Mouse (Mus musculus) forebrain, postnatal 0 days (tissue): ENCODE results near the gene Csrp1. TPM values are rescaled to one million over a fixed set of nuclear protein-coding genes. Genes with fewer than 3 reads are reported as not detected.

Source experiments
- ATAC-seq: fragments of 200-750 bp; cut with Nextera tagmentation; 2 replicates; pipeline ENCODE4 v1.8.0; 2017; ENCODE audit warnings: mild to moderate bottlenecking, moderate library complexity
- DNase-seq: peaks from one replicate; pipeline ENCODE4 v3.0.0-alpha.2; 2015
- H3K27ac ChIP-seq: fragments of 300-500 bp; sonication (generic); 2 replicates; pipeline ENCODE4 v1.5.1; 2014; ENCODE audit warnings: low read depth, mild to moderate bottlenecking, antibody characterized with exemption, low read length, moderate library complexity, mixed read lengths
- H3K27me3 ChIP-seq: fragments of 300-500 bp; sonication (generic); 2 replicates; pipeline ENCODE4 v1.6.1; 2014; ENCODE audit warnings: mild to moderate bottlenecking, low read length, mixed read lengths; ENCODE audit not compliant: insufficient read depth
- H3K36me3 ChIP-seq: fragments of 300-500 bp; sonication (generic); 2 replicates; pipeline ENCODE4 v1.6.1; 2014; ENCODE audit warnings: mild to moderate bottlenecking, moderate library complexity; ENCODE audit not compliant: insufficient read depth
- H3K4me1 ChIP-seq: fragments of 300-500 bp; sonication (generic); 2 replicates; pipeline ENCODE4 v1.6.1; 2014; ENCODE audit warnings: antibody characterized with exemption; ENCODE audit not compliant: insufficient read depth
- H3K4me2 ChIP-seq: fragments of 300-500 bp; sonication (generic); 2 replicates; pipeline ENCODE4 v1.6.1; 2014; ENCODE audit warnings: low read depth, mild to moderate bottlenecking, moderate library complexity
- H3K4me3 ChIP-seq: fragments of 300-500 bp; sonication (generic); 2 replicates; pipeline ENCODE4 v1.5.1; 2014; ENCODE audit warnings: low read depth, low read length, mixed read lengths
- H3K9ac ChIP-seq: fragments of 300-500 bp; sonication (generic); 2 replicates; pipeline ENCODE4 v1.6.1; 2014; ENCODE audit warnings: mild to moderate bottlenecking
- H3K9me3 ChIP-seq: fragments of 300-500 bp; sonication (generic); 2 replicates; pipeline ENCODE4 v1.6.1; 2016; ENCODE audit warnings: low read length
- CTCF ChIP-seq: sonication (generic); IDR thresholded peaks from 2 replicates; pipeline ENCODE4 v1.5.1; 2016; ENCODE audit warnings: antibody characterized with exemption, control low read depth, low read depth
- WGBS: fragments of 180-500 bp; shearing (Covaris S2); extraction: QIAGEN DNeasy Blood & Tissue Kit; methylation state at CpG from one replicate; pipeline ENCODE4 v1.1.7; 2014; 5-methylcytosine and 5-hydroxymethylcytosine counted together
- polyA plus RNA-seq: library from polyadenylated mRNA; unstranded; fragments of >200 nt; fragmentation: Nextera tagmentation; extraction: Ambion mirVana; gene quantifications from 2 replicates; pipeline ENCODE4 v1.2.1, GENCODE M21; 2015
- total RNA-seq: library from RNA; depleted of rRNA; stranded (reverse); fragments of >200 nt; gene quantifications from 2 replicates; pipeline ENCODE4 v1.2.3, GENCODE M21; 2014; rRNA removed

Gene Csrp1
- total RNA-seq (53.2 and 55.7 TPM in 2 replicates), polyA plus RNA-seq (20.8 and 21.0 TPM in 2 replicates)

DNA sequence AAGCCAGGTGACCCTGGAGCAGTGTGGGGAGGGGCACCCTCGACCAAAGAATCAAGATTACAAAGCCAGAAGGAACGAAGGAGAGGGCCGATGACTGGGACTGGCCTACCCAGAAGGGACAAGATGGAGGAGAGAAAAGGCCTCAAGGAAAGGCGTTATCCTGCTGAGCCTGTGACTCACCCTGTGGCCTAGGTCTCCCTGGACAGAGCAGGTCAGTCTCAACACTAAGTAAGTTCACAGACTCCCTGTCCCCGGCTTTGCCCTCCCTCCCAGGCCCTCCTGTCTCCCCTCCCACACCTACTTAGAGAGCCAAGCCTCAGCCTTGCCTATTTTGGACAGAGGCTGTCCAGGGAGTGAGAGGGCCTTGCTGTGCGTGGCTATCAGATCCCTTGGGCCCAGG is at the start of gene Csrp1:
Gene Csrp1, plus strand, starts transcription at position 79 of the 400 bp plus-strand sequence.
- Histone ChIP-seq H3K4me2 (no peak within 1 kb of the TSS), H3K36me3 (no peaks in the 10 kb centered on the region), H3K4me3 (no peak within 1 kb of the TSS), H3K27me3 (no peaks in the 10 kb centered on the region), H3K9ac (no peak within 1 kb of the TSS), H3K4me1 (no peaks in the 10 kb centered on the region), H3K9me3 (no peaks in the 10 kb centered on the region), H3K27ac (no peak within 1 kb of the TSS)
- 67% methylated on average over 6 of the region's 6 CpGs for WGBS
- ATAC-seq = no peak
- no peak for TF ChIP-seq CTCF
- DNase-seq = no peak

GRCm38 (mm10) chr1:135670397-135671130 is 49.3 kb upstream of the Csrp1 start:
- Histone ChIP-seq H3K4me1 (peaks cover 13% of the 10 kb centered on the region), H3K36me3 (no peaks in the 10 kb centered on the region), H3K27me3 (no peaks in the 10 kb centered on the region), H3K9ac (peak overlapping the region; percentile 35; the same call in 1 of the 2 replicates), H3K9me3 (no peaks in the 10 kb centered on the region), H3K4me3 (no peak overlapping the region), H3K4me2 (peak overlapping the region; percentile 42), H3K27ac (peak overlapping the region; percentile 67)
- DNase-seq (peak; percentile 95), ATAC-seq (peak; percentile 92)
- WGBS = 5% methylated on average over 13 of the region's 13 CpGs
- peak; percentile 100 for TF ChIP-seq CTCF

- H3K9me3 ChIP-seq = no peaks in the 10 kb centered on the region
- no peak for ATAC-seq
- no peak overlapping the region for H3K4me3 ChIP-seq
- peaks cover 13% of the 10 kb centered on the region for H3K4me1 ChIP-seq
- DNase-seq = no peak
- H3K36me3 ChIP-seq = no peaks in the 10 kb centered on the region
- TF ChIP-seq CTCF = peak; percentile 57
- H3K27ac ChIP-seq = no peak overlapping the region
- 17% methylated on average over 1 of the region's 1 CpGs for WGBS
- H3K27me3 ChIP-seq = no peaks in the 10 kb centered on the region
- H3K4me2 ChIP-seq = no peak overlapping the region
- no peak overlapping the region for H3K9ac ChIP-seq
Measured at GRCm38 (mm10) chr1:135671406-135671805, 48.5 kb upstream of the Csrp1 start.

DNA sequence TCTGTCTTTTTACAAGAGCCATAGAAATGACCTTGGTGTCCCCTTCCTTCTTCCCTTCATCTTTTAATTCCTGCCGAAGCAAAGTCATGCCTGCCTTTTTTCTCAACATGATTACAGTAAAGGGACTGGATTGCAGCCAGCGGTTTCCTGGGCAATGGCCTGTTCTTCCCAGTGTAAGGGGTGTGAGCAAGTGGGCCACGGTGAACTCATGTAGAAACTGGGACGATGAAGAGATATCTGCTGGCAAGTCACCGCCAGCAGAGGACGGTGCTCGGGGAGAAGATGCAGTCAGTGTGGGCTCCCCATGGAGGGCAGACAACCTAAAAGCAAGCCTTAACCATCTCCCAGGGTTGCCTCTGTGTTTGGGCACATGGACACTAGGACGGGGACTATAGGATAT is 47.9 kb upstream of the Csrp1 start:
- H3K27ac ChIP-seq = no peak overlapping the region
- TF ChIP-seq CTCF = peak; percentile 28
- 47% methylated on average over 8 of the region's 8 CpGs for WGBS

GRCm38 (mm10) chr1:135672374-135672773 is 47.5 kb upstream of the Csrp1 start:
- ATAC-seq = no peak
- no peak for TF ChIP-seq CTCF
- Histone ChIP-seq H3K9ac (no peak overlapping the region), H3K27me3 (no peaks in the 10 kb centered on the region), H3K9me3 (no peaks in the 10 kb centered on the region), H3K36me3 (no peaks in the 10 kb centered on the region), H3K4me2 (no peak overlapping the region), H3K4me3 (no peak overlapping the region), H3K27ac (no peak overlapping the region), H3K4me1 (peaks cover 13% of the 10 kb centered on the region)
- DNase-seq = no peak
- 80% methylated on average over 4 of the region's 4 CpGs for WGBS

More for the DNA sequence above, 47.9 kb upstream of the Csrp1 start:
- no peak for ATAC-seq
- no peaks in the 10 kb centered on the region for H3K36me3 ChIP-seq
- H3K4me2 ChIP-seq = no peak overlapping the region
- H3K9ac ChIP-seq = no peak overlapping the region
- no peak overlapping the region for H3K4me3 ChIP-seq
- H3K4me1 ChIP-seq = peaks cover 13% of the 10 kb centered on the region
- DNase-seq = no peak
- H3K9me3 ChIP-seq = no peaks in the 10 kb centered on the region
- H3K27me3 ChIP-seq = no peaks in the 10 kb centered on the region

DNA sequence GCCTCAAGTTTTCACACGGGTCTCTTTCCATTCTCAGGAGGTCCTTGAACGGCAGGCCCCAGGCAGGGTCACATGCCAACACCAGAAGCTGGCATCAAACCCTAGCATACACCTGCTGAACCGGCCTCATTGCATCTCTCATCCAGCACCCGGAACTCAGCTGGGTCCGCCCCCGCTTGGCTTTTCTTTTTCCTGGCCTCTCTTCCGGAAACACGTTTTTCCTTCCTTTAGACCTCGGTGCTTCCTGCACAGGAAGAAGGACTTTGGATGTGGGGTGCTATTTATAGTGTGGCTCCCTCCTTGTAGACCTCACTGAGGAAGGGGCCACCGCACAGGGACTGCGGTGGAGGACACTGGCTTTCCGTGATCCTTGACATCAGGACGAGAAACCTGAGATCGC is 46.4 kb upstream of the Csrp1 start:
- Histone ChIP-seq H3K27ac (no peak overlapping the region), H3K4me1 (peaks cover 13% of the 10 kb centered on the region), H3K36me3 (no peaks in the 10 kb centered on the region), H3K27me3 (no peaks in the 10 kb centered on the region), H3K4me2 (no peak overlapping the region), H3K9ac (no peak overlapping the region), H3K4me3 (no peak overlapping the region), H3K9me3 (no peaks in the 10 kb centered on the region)
- 84% methylated on average over 14 of the region's 14 CpGs for WGBS
- no peak for ATAC-seq
- TF ChIP-seq CTCF = no peak
- no peak for DNase-seq

DNA sequence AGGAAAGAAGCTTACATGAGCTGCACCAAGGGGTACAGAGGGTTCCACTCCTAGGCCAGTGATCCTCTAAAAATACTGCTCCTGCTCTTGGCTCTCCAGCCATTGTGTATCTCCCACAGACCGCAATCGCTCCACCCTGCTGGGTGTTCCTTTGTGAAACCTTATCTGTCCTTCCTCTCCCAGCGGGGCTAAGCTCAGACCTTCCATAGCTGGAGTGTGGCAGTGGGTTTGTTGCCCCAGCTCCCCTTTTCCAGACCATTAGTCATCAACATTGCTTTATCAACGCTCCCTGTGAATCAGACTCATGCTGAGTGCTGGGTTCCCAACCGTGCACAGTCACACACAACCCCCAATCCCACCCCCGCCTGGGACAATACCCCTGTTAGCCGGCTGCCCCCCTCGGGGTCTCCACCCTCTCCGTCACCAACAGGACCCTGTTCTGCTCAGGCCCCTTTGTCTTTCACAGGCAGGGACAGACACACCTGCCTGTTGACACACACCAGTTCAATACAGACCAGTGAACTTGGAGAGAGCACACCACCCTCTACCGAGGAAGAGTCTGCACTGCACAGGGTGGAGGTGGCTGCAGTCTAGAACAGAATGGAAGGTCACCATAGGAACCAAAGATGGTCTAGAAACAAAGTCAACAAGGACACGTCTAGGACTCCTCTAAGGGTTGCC is 44.3 kb upstream of the Csrp1 start:
- Histone ChIP-seq H3K9ac (no peak overlapping the region), H3K9me3 (no peaks in the 10 kb centered on the region), H3K4me1 (peaks cover 3% of the 10 kb centered on the region; the same call in 1 of the 2 replicates), H3K27me3 (no peaks in the 10 kb centered on the region), H3K4me3 (no peak overlapping the region), H3K27ac (no peak overlapping the region), H3K36me3 (no peaks in the 10 kb centered on the region), H3K4me2 (no peak overlapping the region)
- no peak for ATAC-seq
- TF ChIP-seq CTCF = peak; percentile 19; the same call in 1 of the 2 replicates
- DNase-seq = no peak
- 27% methylated on average over 11 of the region's 11 CpGs for WGBS
